Mouse (Mus musculus) thymus, postnatal 0 days (tissue): ENCODE measurements around the gene Hdgfl2. TPM values are rescaled to one million over a fixed set of nuclear protein-coding genes. Genes with fewer than 3 reads are reported as not detected.

ENCODE experiments used
- DNase-seq: peaks from one replicate; pipeline ENCODE4 v3.0.0-alpha.2; 2015; ENCODE audit warnings: low spot score
- polyA plus RNA-seq: library from polyadenylated mRNA; unstranded; fragments of >200 nt; fragmentation: Nextera tagmentation; extraction: Ambion mirVana; gene quantifications from 2 replicates; pipeline ENCODE4 v1.2.1, GENCODE M21; 2015

Gene Hdgfl2
- 80.0 and 81.8 TPM in 2 replicates for polyA plus RNA-seq

DNA sequence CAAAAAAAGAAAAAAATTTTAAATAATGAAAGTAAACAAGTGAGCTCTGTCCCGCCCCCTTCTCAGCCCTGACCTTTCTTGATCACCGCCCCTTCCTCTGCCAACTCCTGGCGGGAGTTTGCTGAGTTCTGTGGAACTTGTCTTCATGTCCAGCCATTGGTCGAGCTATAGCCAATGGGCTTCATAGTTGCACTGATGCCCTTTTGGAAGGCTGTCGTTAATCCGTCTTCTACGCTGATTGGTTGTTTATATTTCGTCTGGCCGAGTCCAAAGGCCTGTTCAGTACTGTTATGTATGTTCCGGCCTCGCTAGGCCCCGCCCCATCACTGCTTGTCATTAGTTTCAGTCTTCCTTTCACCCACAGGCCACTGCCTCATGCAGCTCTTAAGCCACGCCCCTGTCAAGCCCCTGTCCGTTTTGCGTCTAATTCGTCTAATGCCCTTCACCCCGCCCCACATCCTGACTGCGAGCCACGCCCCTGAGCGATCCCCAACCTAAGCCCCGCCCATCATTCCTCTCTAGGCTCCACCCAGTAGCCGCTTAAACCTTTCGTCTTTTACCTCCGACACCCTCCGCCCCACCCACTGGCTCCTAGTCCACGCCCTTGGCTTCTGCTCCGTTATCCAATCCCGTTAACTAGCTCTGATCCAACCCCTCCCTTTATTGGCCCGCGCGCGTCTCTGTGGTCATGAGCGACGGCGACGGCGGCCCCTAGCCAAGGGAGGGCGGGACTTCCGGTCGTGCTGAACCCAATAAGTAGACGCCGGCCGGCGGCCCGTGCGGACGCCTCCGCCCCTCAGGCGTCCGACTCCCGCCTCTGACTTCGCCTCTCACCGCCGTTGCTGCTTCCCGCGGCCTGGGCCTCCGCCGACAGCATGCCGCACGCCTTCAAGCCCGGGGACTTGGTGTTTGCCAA is at the start of gene Hdgfl2:
Gene Hdgfl2, plus strand, starts transcription at position 755 of the 916 bp plus-strand sequence.
- DNase-seq: peak; percentile 99

DNA sequence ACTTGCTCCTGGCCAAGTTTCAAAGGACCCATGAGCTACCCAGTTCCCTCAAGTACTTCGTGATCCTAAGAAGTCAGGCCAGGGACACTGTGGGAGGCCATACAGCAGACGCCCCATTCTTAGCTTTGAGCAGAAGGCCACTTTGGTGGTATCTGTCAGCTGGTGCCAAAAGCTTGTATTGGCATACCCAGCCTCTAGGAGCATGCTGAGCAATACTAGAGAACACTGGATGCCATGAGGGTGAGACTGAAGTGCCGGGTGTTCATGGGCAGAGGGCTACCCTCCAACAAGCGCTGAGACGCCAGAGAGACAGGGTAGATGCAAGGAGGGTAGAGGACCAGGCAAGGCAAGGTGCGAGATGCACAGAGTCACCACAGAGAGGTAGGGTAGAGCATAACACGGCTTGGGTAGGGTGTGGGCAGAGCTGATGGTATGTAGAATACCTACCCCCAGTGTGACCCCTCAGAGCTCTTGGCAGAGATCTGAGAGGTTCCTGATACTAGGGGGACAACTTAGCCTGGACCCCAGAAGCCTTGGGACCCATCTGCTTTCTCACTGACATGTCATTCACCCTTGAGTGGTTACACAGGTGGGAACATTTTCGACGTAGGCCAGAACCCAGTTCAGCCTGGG is 49.1 kb upstream of the Hdgfl2 start:
- DNase-seq: no peak

DNA sequence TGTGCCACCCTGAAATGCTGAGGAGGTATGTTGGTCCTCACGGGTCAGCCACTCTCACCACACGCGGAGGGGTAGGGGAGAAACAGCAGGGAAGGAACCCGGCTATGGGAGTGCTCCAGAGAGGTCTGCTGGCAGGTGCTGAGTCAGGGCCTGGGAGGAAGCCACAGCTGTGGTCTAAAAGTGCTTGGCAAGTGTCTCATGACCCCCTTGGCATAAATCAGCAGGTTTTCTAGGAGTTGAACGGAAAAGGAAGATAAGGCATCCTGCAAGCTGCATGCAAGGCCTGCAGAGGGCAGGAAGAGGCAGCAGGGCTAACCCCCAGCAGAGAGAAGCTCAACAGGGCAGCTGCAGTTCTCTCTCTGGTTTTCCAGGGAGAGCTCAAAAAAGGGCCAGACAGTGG is 48.5 kb upstream of the Hdgfl2 start:
- DNase-seq: peak; percentile 64

DNA sequence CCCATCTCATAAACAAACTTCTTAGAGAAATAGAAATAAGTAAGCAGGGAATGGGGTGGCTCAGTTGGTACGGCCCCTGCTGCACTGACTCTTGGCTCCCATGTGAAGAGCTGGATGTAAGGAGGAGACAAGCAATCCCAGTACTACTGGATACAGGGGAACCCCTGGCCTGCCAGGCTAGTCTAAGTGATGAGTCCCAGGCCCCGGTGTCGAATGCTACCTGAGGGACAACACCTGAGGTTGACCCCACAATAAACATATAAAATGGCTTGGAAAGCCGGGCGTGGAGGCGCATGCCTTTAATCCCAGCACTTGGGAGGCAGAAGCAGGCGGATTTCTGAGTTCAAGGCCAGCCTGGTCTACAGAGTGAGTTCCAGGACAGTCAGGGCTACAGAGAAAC is 48.0 kb upstream of the Hdgfl2 start:
- DNase-seq: no peak

DNA sequence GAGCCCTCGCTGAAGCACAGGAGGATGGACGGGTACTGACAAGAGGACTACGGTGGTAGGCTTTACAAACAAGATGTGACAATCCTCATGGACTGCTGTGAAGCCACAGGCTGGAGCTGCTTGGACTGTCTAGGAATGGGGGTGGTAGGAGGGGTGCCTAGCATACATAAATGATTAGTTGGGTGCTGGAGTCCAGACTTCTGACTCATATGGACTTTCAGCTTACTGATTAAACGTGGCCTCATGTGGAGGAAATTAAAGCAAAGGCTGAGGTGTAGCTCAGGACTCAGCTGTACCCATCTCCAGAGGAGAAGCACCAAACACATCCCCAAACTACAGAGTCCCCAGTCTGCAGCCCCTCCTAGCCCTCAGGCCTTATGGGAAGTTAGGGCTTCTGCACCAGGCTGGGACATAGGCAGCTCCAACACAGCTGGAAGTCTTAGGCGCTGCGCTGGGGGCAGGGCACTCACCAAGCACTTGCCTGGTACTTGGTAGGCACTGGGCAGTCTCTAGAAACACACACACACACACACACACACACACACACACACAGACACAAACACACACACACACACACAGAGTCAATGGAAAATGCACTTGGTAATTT is 47.2 kb upstream of the Hdgfl2 start:
- DNase-seq: no peak

DNA sequence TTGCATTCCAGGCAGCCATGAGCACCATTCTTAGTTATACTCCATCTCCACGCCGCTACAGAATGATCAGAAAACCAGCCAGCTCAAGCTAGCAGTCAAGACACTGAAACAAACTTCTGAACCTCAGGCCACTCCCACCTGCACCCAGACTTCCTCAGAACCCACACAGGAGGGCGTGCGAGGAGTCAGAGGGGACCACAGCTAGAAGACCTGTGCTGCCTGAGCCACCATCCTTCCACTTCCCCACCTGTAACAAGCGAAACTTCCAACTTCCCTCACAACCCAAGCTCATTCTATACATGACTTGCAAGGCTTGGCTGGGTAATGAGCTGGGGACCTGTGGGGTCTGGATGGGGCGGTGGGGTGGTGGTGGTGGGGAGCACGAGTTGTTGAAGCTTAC is 46.6 kb upstream of the Hdgfl2 start:
- DNase-seq: peak; percentile 68

DNA sequence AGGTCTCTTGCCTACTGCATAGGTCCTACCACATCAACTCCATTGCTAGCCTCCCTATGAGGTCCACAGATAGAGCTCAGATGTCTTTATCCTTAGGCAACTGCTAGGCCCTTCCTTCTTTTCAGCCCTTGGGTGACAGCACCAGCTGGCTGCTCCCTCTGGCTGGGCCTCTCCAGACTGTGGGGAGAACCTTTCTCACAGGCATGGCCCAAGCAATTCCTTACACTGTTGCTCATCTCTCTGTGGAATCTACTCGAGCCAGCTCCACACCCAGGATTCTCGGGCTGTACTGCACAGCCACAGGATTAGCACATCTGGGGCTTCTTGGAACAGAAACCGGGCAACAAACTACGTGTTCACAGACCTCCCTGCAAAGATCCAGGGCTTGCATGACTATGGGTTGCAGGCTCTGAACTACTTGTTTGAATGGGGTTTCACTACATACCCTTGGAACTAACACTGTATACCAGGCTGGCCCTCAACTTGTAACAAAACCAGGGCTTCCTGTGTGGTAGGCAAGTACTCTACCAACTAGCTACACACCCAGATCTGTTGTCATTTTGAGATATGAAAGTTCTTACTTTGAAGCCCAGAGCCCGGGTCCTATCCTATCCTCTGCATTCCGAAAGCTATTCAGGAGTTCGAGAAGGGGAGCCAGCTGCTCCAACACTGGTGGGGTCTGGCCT is 45.3 kb upstream of the Hdgfl2 start:
- peak; percentile 30 for DNase-seq

DNA sequence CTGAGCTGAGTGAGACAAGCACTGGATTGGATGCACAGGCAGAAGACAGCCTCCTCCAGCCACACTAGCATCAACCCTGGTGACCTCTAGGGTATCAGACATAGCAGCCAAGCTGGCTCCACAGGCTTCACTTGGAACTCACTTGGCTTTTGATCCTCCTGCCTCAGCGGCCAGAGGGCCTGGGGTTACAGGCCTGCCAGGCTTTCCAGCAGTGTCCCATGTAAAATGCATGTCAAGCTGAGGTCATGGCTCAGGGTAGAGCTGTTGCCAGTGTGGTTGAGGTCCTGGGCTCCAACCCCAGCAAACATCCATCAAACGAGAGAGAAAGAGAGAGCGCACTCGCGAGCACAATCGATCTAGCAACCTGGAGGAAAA is 44.7 kb upstream of the Hdgfl2 start:
- no peak for DNase-seq

DNA sequence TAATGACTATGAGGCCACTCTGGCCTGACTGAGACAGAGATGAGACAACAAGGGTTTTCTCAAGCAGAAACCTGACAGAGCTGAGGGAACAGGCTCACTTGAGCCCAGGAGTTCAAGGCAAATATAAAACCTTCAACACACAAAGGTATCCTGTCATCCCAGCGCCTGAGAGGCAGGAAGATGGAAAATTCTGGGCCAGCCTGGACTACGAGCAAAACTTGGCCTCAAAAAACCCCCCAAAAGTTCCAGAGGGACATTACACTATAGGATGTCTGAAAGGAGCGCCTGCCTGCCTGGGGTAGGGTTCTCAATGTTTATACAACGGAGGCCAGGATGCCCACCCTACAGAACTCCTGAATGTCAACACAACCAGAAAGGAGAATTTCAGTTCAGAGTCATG is 44.2 kb upstream of the Hdgfl2 start:
- DNase-seq: no peak

DNA sequence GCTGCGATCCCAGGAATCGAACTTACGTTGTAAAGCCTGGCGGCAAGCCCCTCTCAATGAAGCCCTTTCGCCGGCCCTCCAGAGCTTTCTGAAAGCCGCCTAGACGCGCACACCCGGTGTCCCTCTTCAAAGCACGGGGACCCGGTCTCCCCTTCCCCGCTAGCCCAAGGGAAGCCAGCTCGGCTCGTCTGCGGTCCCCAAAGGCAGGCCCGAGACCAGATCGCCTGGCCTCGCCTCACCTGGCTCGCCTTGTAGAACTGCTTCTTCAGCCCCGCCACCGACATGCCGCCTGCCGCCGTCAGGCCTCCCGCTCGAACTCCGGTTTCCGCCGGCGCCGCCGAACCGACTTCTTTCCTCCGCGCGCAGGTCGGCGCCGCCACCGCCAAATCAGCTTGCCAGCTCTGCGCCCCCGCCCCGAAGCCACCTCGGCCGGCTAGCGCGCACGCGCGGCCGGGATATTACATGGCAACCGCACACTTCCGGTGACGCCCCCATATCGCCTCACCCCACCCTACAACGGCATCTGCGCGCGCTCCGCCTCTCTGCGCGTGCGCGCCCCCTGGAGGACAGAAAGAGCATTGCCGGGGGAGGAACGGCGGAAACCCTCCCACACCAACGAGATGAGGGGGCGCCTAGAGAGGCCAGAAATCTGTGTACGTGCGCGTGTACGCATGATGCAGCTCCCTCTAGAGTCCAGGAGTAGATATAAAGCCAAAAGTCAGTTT is 43.1 kb upstream of the Hdgfl2 start, which contains the start of gene Sh3gl1:
Gene Sh3gl1, minus strand, starts transcription at position 460 of the 725 bp plus-strand sequence.
- peak; percentile 100 for DNase-seq

DNA sequence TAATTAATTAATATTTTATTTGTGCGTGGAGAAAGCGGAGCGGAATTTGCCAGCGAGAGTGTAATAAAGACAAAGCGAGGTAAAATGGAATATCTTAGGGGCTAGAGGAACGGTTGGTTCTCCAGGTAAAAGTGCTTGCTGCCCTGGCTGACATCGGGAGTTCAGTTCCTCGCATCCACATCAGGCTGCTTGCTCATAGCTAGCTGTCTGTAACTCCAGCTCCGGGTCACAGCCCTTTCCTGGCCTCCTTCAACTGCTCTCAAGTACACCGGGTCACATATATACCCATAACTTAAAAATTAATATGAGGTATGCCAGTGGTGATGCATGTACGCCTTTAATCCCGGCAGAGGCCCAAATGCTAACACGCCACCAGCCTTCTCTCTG is 42.5 kb upstream of the Hdgfl2 start:
- no peak for DNase-seq

DNA sequence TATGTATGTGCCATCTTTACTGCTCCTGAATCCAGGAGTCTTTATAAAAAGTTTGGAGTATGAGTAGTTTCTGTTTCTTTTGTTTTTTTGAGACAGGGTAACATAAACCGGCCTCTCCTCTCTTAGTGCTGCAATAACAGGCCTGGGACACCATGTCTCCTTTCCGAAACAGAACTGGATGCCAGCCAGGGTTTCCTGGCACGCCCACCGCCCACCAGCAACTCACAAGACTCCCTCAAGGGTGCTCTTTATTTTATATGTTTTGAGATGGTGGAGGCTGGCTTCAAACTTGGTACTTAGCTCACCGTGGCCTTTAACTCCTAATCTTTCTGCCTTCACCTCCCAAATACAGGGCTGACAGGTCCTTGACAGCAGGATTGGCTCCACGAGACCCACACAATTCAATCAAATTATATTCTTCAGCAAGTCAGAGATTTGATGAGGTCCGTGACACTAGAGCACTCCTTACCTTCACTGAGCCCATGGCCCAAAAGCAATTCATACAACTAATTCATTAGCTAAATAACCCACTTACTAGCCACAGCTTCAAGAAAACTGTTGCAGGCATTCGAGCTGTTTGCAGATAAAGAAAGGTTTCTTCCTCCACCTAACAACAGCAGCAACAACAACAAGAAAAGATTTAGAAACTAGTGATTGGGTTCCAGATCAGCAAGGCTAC is 40.7 kb upstream of the Hdgfl2 start:
- DNase-seq: no peak

DNA sequence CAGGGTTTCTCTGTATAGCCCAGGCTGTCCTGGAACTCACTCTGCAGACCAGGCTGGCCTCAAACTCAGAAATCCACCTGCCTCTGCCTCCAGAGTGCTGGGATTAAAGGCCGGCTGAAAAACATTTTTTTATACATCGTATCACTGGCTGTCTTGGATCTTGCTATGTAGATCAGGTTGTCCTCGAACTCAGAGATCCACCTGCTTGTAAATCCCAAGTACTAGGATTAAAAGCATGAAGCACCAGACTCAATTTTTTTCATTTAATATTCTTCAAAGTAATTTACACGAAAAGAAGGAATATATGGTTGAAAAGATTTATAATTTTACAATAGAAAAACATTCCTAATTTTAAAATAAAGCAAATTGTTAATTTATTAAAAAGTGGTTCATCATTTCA is 40.1 kb upstream of the Hdgfl2 start:
- DNase-seq: no peak

DNA sequence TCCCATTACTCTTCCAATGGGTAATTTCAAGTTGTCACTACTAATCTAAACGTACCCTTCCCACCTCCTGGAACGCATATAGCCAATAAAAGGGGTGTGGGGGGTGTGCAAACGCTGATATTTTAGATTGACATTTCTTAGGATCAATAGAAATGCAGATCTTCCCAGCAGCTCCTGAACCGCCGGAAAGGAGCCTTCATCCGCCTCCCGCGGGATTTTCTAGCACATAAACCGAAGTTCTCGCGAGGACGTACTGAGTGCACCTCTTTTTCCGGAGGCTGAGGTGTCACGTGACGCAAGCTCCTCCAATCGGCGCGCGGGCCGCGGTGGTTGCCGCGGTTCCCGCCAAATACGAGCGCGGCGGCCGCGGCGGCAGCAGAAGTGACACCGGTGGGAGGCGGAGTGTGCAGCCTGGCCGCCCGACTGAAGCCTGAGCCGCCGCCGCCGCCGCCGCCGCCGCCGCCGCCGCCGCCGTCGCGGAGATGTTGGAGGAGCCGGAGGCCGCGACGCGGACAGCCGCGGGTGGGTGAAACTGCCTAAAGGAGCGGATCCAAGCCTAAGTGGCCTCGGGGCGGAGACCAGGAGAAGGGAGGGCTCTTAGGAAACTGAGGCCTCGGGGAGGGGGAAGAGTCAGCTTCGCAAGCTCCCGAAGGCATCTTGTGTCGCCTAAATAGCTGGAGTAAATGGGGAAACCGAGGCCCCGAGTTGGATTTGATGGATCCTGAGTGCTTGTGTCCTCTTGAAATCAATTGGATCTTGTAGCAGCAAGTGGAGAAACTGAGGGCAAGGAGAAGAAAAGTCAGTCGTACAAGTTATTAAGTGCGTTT is 39.2 kb upstream of the Hdgfl2 start, which contains the start of gene Chaf1a:
Gene Chaf1a, plus strand, starts transcription at position 410 of the 827 bp plus-strand sequence.
- DNase-seq: peak; percentile 96

DNA sequence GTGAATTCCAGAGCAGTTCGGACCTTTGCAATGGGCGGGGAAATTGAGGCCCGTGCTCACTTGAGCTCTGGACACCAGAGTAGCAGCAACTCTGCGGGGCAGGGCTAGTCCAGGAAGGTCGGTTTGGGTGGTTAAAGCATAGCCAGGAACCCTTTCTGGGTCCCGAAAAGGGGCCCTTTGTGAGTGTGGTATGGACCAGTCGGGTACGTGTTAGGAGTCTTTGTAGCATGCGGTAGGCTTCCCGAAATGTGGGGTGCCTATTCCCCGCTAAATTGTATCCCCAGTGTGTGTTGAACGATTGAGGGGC is 38.6 kb upstream of the Hdgfl2 start:
- DNase-seq: no peak

DNA sequence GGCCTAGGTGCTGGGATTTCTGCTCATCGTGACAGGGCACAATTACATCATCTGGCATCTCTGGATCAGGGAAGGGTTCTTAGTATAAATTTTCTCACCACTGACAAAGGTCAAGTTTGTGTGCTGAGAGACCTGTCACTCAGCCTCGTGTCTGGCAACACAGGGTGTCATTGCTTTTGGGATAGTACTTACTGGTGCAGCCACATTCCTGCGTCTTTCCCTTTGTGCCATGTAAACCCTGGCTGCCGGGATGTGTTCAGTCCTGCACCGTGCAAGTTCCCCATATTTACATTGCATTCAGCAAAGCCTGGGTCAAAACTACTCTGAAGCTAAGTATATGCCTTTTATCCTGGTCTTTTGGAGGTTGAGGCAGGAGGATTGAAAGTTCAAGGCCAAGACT is 28.1 kb upstream of the Hdgfl2 start:
- no peak for DNase-seq

DNA sequence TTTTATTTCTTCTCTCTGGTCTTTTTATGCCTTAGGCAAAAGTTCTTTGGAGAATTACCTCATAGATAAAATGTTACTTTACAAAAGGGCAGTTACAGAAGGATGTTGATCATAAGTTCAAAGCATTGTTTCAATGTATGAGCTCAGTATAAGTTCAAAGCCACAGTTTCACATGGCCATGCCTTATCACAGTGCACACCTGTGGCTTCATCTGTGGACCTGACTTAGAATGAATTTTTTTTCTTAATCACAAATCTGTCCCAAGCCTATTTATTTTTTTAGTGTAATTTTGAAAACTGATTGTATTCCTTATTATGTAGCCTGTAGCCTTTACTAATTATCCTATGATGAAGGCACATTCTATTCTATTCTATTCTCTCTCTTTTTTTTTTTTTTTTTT is 24.5 kb upstream of the Hdgfl2 start:
- DNase-seq: no peak

DNA sequence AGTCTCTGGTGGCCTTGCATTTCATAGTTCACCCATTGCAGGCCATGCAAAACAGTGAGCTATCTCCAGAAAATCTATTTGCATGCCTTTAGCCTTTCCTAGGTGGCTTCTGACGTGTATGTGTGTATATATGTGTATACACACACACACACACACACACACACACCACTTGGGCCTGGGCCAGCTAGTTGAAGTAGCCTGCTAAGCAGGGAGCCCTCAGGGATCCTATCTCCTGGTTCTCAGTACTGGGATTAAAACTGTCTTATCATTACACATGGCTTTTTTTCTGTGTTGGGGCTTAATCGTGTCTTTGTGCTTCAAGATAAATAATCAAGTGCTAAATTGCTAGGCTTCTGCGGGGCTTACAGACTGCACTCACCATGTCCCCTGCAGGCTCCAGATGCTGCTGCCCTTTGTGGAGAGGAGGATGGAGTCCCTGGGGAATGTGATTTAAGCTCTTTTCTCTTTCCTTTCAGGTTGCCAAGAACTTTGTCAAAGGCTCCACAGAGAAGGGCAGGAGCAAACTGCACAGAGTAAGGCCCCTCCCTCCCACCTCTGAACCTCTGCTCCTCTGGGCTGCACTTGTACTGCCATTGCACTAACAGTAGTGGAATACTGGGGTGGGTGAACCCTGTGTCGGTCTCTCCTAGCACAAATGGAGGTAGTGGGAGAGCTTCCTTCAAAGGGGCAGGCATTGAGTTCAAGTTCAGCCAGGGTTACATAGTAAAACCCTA is 23.3 kb upstream of the Hdgfl2 start:
- no peak for DNase-seq
